Mouse (Mus musculus): ENCODE measurements around the gene Limk1.

The Limk1 gene

GRCm38 (mm10) chr5:134629508-134629907 lies 58.9 kb downstream of the Limk1 start:
- DNase-seq (ENCODE audit: low read depth), result no peak

- no peak for DNase-seq (ENCODE audit: low read depth)
Observed at GRCm38 (mm10) chr5:134622069-134622468, 66.3 kb downstream of the Limk1 start.

- DNase-seq (ENCODE audit: low read depth), result no peak
Observed at GRCm38 (mm10) chr5:134621099-134621640, 67.2 kb downstream of the Limk1 start.

- no peak for DNase-seq (ENCODE audit: low read depth)
Observed at GRCm38 (mm10) chr5:134620457-134620856, 67.9 kb downstream of the Limk1 start.

GRCm38 (mm10) chr5:134617071-134617470 lies 71.3 kb downstream of the Limk1 start:
- peak; percentile 78 for DNase-seq (ENCODE audit: low read depth)

GRCm38 (mm10) chr5:134615780-134616179 lies 72.6 kb downstream of the Limk1 start:
- DNase-seq (ENCODE audit: low read depth), result no peak

- no peak for DNase-seq (ENCODE audit: low read depth)
Observed at GRCm38 (mm10) chr5:134615380-134615779, 73.0 kb downstream of the Limk1 start.

- DNase-seq (ENCODE audit: low read depth), result no peak
Observed at GRCm38 (mm10) chr5:134614802-134615201, 73.6 kb downstream of the Limk1 start, which contains the start of gene Lat2. Lat2 (minus strand) TSS chr5:134615025.

GRCm38 (mm10) chr5:134614296-134614695 lies 74.1 kb downstream of the Limk1 start:
- no peak for DNase-seq (ENCODE audit: low read depth)

- DNase-seq (ENCODE audit: low read depth), result no peak
Observed at GRCm38 (mm10) chr5:134613727-134614126, 74.7 kb downstream of the Limk1 start.

GRCm38 (mm10) chr5:134611810-134612521 lies 76.4 kb downstream of the Limk1 start:
- peak; percentile 53 for DNase-seq (ENCODE audit: low read depth)

GRCm38 (mm10) chr5:134609916-134610643 lies 78.3 kb downstream of the Limk1 start:
- no peak for DNase-seq (ENCODE audit: low read depth)

GRCm38 (mm10) chr5:134607121-134607520 lies 81.3 kb downstream of the Limk1 start:
- DNase-seq (ENCODE audit: low read depth), result peak; percentile 82

- no peak for DNase-seq (ENCODE audit: low read depth)
Observed at GRCm38 (mm10) chr5:134606314-134606713, 82.1 kb downstream of the Limk1 start.
